Mouse (Mus musculus): ENCODE results near the gene Aldh18a1. TPM values are rescaled to one million over a fixed set of nuclear protein-coding genes. Genes with fewer than 3 reads are reported as not detected.

Gene Aldh18a1
- polyA plus RNA-seq, 1 experiment from 2014 or later: 28.4 TPM

GRCm38 (mm10) chr19:40506965-40507364 is 81.3 kb downstream of the Aldh18a1 start:
- Histone ChIP-seq H3K4me3 (replicated peaks; ENCODE audit: low read depth, low read length) (no peak overlapping the region), H3K27me3 (ENCODE audit: insufficient read depth, low read length) (no peaks in the 10 kb centered on the region), H3K4me1 (replicated peaks; ENCODE audit: insufficient read depth, low read length) (peaks cover 5% of the 10 kb centered on the region), H3K9me3 (replicated peaks; ENCODE audit: low read length) (no peaks in the 10 kb centered on the region), H3K9ac (ENCODE audit: low read depth, low read length) (no peak overlapping the region), H3K36me3 (ENCODE audit: insufficient read depth, low read length) (no peaks in the 10 kb centered on the region), H3K27ac (no peak overlapping the region), H3K4me2 (ENCODE audit: low read length) (no peak overlapping the region)
- ATAC-seq (replicated peaks; ENCODE audit: low FRiP score, low read depth) (no peak), DNase-seq (ENCODE audit: low spot score) (no peak)
- WGBS: 88% methylated on average over 3 of the region's 3 CpGs
- TF ChIP-seq CTCF (IDR thresholded peaks at IDR 0.05; ENCODE audit: low read depth): no peak

- H3K27ac ChIP-seq: no peak overlapping the region
- H3K9ac ChIP-seq (ENCODE audit: low read depth, low read length): no peak overlapping the region
- H3K4me3 ChIP-seq (replicated peaks; ENCODE audit: low read depth, low read length): no peak overlapping the region
- DNase-seq (ENCODE audit: low spot score) (no peak), ATAC-seq (replicated peaks; ENCODE audit: low FRiP score, low read depth) (no peak)
- no peaks in the 10 kb centered on the region for H3K36me3 ChIP-seq (ENCODE audit: insufficient read depth, low read length)
- H3K9me3 ChIP-seq (replicated peaks; ENCODE audit: low read length): no peaks in the 10 kb centered on the region
- 75% methylated on average over 7 of the region's 7 CpGs for WGBS
- no peak overlapping the region for H3K4me2 ChIP-seq (ENCODE audit: low read length)
- H3K4me1 ChIP-seq (replicated peaks; ENCODE audit: insufficient read depth, low read length): peaks cover 5% of the 10 kb centered on the region
- TF ChIP-seq CTCF (IDR thresholded peaks at IDR 0.05; ENCODE audit: low read depth): no peak
- H3K27me3 ChIP-seq (ENCODE audit: insufficient read depth, low read length): no peaks in the 10 kb centered on the region
Observed at GRCm38 (mm10) chr19:40504336-40504735, 83.9 kb downstream of the Aldh18a1 start.

Other genes with a start within 250 kb of the Aldh18a1 start
- 46.5 and 49.9 TPM in 2 replicates for gene Sorbs1, start 74.7 kb downstream of the Aldh18a1 start, polyA plus RNA-seq (2015; fragmentation: Nextera tagmentation; extraction: Ambion mirVana)
- gene Tctn3, start 23.8 kb upstream of the Aldh18a1 start, polyA plus RNA-seq (2015; fragmentation: Nextera tagmentation; extraction: Ambion mirVana): 9.3 and 11.0 TPM in 2 replicates
- gene Entpd1, start 23.9 kb upstream of the Aldh18a1 start, polyA plus RNA-seq (2015; fragmentation: Nextera tagmentation; extraction: Ambion mirVana): 8.5 and 9.1 TPM in 2 replicates
- gene Cc2d2b, start 160.3 kb upstream of the Aldh18a1 start, polyA plus RNA-seq (2015; fragmentation: Nextera tagmentation; extraction: Ambion mirVana): 0.11 TPM in 1 of 2 replicates, not detected in the other
- 8.8 and 9.0 TPM in 2 replicates for gene Ccnj, start 242.8 kb upstream of the Aldh18a1 start, polyA plus RNA-seq (2015; fragmentation: Nextera tagmentation; extraction: Ambion mirVana)